Mouse (Mus musculus) lung, embryonic 16.5 days (tissue): ENCODE measurements around the gene Homez. TPM values are rescaled to one million over a fixed set of nuclear protein-coding genes. Genes with fewer than 3 reads are reported as not detected.

Experiments
- ATAC-seq: fragments of 200-750 bp; cut with Nextera tagmentation; 2 replicates; pipeline ENCODE4 v1.8.0; 2017; ENCODE audit warnings: low read depth, mild to moderate bottlenecking, moderate library complexity
- H3K27ac ChIP-seq: fragments of 300-500 bp; sonication (generic); 2 replicates; pipeline ENCODE4 v1.5.1; 2014; ENCODE audit warnings: mild to moderate bottlenecking, control low read depth, low read length
- H3K27me3 ChIP-seq: fragments of 300-500 bp; sonication (generic); 2 replicates; pipeline ENCODE4 v1.6.1; 2014; ENCODE audit warnings: low read depth, low read length, mixed read lengths; ENCODE audit not compliant: control insufficient read depth, insufficient read depth
- H3K36me3 ChIP-seq: fragments of 300-500 bp; sonication (generic); 2 replicates; pipeline ENCODE4 v1.6.1; 2014; ENCODE audit warnings: low read length; ENCODE audit not compliant: control insufficient read depth, insufficient read depth
- H3K4me1 ChIP-seq: fragments of 300-500 bp; sonication (generic); replicated peaks from 2 replicates; pipeline ENCODE4 v1.6.1; 2014; ENCODE audit warnings: low read length, mixed read lengths; ENCODE audit not compliant: control insufficient read depth, insufficient read depth
- H3K4me2 ChIP-seq: fragments of 300-500 bp; sonication (generic); 2 replicates; pipeline ENCODE4 v1.6.1; 2014; ENCODE audit warnings: low read depth, low read length, control low read depth
- H3K4me3 ChIP-seq: fragments of 300-500 bp; sonication (generic); 2 replicates; pipeline ENCODE4 v1.5.1; 2014; ENCODE audit warnings: mild to moderate bottlenecking, low read length, control low read depth
- H3K9ac ChIP-seq: fragments of 300-500 bp; sonication (generic); 2 replicates; pipeline ENCODE4 v1.6.1; 2014; ENCODE audit warnings: low read length, control low read depth
- H3K9me3 ChIP-seq: fragments of 300-500 bp; sonication (generic); 2 replicates; pipeline ENCODE4 v1.6.1; 2016; ENCODE audit warnings: low read length; ENCODE audit not compliant: control insufficient read depth
- WGBS: fragments of 180-500 bp; shearing (Covaris S2); extraction: QIAGEN DNeasy Blood & Tissue Kit; methylation state at CpG from one replicate; pipeline ENCODE4 v1.1.7; 2014; 5-methylcytosine and 5-hydroxymethylcytosine counted together
- polyA plus RNA-seq: library from polyadenylated mRNA; unstranded; fragments of >200 nt; fragmentation: Nextera tagmentation; extraction: Ambion mirVana; gene quantifications from 2 replicates; pipeline ENCODE4 v1.2.1, GENCODE M21; 2015

Gene Homez
- polyA plus RNA-seq = 10.2 and 13.2 TPM in 2 replicates

DNA sequence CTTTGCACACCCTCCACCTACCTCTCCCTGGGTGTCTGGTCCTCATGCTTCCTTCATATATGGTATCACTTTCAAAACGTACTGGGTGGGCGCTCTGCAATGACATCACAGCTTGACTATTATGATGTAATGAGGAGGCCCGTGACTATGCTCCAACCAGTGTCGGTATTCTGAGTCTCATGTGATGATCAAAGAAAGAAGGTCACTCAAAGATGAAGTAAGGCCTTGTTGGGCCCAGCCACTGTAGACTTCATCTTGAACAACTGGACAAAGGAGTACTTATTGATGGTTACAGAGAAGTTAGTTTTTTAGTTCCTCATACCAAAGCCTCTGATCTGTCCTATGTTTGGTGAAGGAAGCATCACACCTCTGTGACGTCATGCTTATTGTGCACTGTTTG lies at the start of gene Homez:
Gene Homez, minus strand, starts transcription at position 101 of the 400 bp plus-strand sequence.
- no peaks in the 10 kb centered on the region for H3K27me3 ChIP-seq
- 89% methylated on average over 5 of the region's 5 CpGs for WGBS
- no peak within 1 kb of the TSS for H3K27ac ChIP-seq
- H3K9ac ChIP-seq = no peak within 1 kb of the TSS
- no peak within 1 kb of the TSS for H3K4me3 ChIP-seq
- H3K4me2 ChIP-seq = no peak within 1 kb of the TSS
- H3K36me3 ChIP-seq = no peaks in the 10 kb centered on the region
- peaks cover 4% of the 10 kb centered on the region; the same call in 1 of the 2 replicates for H3K4me1 ChIP-seq
- no peak for ATAC-seq
- H3K9me3 ChIP-seq = no peaks in the 10 kb centered on the region; the same call in 1 of the 2 replicates

DNA sequence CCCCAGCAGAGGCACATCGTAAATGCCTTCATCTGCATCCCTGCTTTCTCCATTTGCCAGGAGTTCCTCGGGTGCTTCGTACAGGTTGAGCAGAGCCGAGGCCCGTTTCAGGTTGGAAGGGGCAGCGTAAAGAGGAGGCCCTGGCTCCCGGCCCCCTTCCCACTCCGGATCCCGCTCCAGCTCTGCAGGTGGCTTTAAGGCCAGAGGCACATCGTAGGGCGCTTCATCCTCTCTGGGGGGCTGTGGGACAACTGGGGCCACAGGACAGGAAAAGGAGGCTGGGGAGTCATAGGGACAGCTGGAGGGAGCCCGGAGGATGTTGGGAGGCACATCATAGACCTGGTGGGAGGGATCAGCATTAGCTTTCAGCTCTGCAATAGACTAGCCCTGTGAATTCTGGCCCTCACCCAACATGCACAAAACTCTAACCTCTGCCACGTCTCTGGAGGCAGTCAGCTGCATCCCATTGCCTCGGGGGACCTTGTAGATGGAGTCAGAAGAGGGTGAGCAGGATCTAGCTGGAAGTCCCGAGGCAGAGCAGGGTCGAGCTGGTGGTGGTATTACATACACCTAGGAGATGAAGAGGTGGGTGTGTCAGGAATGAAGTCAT lies 49.4 kb upstream of the Homez start:
- Histone ChIP-seq H3K27ac (no peak overlapping the region), H3K36me3 (peaks cover 22% of the 10 kb centered on the region), H3K4me2 (no peak overlapping the region), H3K4me3 (no peak overlapping the region), H3K27me3 (no peaks in the 10 kb centered on the region), H3K9me3 (0 out of 2 replicates have a peak, but pooled peaks cover 4% of the 10 kb centered on the region), H3K4me1 (peaks cover 12% of the 10 kb centered on the region), H3K9ac (no peak overlapping the region)
- 87% methylated on average over 16 of the region's 16 CpGs for WGBS
- ATAC-seq = no peak

DNA sequence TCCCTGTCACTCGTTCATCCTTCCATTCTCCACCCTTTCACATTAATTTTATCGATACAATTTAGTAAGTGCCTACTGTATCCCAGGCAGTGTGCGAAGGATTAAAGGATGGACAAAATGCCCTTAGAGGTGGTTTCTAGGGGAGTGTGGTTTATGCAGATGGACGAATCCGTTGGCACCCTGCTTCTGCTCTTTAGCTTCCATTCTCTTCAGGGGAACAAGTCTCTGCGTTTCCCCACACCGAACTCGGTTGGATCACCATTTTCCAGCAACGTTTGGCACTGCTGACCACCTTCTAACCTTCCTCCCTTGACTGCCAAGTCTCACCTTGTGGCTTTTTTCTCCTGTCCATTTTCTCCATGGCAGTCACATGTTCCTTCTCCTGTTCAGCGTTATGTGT lies 42.6 kb upstream of the Homez start:
- Histone ChIP-seq H3K9ac (peak overlapping the region; percentile 91), H3K27me3 (no peaks in the 10 kb centered on the region), H3K36me3 (peaks cover 2% of the 10 kb centered on the region; the same call in 1 of the 2 replicates), H3K4me3 (peak overlapping the region; percentile 83), H3K27ac (peak overlapping the region; percentile 68; the same call in 1 of the 2 replicates), H3K4me1 (peaks cover 4% of the 10 kb centered on the region; the same call in 1 of the 2 replicates), H3K4me2 (peak overlapping the region; percentile 99), H3K9me3 (no peaks in the 10 kb centered on the region)
- 17% methylated on average over 10 of the region's 10 CpGs for WGBS
- no peak for ATAC-seq

DNA sequence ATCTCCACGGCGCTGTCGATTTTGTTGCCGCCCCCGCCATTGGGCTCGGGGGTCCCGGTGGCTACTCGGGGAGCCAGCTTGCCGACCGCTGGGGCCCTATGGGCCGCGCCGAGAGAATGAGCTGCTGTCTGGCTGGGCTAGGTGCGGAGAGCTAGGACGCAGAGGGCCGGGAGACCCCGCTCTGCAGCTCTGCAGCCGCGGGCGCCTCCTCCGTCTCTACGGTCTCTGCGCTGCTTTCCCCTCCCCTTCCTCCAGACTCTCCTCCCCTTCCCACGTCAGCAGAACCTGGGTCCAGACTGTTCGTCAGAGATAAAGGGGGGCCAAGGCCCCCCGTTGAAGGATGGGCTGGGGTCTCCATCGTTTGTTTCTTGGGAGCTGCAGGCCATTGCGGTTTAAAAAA lies 42.1 kb upstream of the Homez start, which contains the start of gene Slc22a17:
Gene Slc22a17, minus strand, starts transcription at position 247 of the 400 bp plus-strand sequence.
- Histone ChIP-seq H3K27ac (peak within 1 kb of the TSS; percentile 68), H3K4me2 (peak within 1 kb of the TSS; percentile 99), H3K4me3 (peak within 1 kb of the TSS; percentile 83), H3K36me3 (peaks cover 2% of the 10 kb centered on the region; the same call in 1 of the 2 replicates), H3K9ac (peak within 1 kb of the TSS; percentile 91), H3K9me3 (no peaks in the 10 kb centered on the region), H3K4me1 (peaks cover 4% of the 10 kb centered on the region; the same call in 1 of the 2 replicates), H3K27me3 (no peaks in the 10 kb centered on the region)
- ATAC-seq = peak; percentile 94
- WGBS = under 1% methylated on average over 28 of the region's 28 CpGs

DNA sequence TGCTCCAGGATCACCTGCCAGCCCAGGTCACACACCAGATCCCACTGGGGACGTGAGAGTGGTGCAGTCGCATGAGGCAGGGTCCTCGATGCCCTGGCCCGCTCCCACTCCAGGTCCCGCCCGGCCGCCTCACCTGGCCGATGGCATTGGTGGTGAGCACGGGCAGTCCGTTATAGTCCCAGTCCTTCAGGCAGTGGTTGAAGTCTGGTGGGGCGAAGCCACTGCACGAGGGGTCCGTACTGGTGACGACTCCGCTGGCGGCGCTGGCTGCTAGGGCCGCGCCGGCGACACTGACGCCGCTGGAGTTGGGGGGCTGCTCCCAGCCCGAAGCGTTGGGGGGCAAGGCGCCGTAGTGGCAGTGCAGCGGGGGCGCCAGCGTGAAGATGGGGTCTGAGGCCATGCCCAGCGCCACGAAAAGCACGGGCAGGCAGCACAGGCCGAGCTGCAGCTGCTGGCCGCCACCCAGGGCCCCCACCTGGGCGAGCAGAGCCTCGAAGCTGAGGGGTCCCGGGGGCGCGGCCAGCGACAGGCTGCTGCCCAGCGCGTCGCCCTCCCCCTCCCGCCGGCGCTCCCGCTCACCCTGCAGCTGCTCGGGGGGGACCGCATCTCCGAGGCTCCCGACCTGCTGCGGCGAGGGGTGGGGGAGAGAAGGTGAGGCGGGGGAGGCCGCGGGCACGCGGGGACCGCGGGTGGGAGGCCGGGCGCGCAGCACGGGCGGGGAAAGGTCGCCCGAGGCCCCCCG lies 41.5 kb upstream of the Homez start:
- Histone ChIP-seq H3K9me3 (no peaks in the 10 kb centered on the region), H3K4me3 (peak overlapping the region; percentile 83), H3K4me1 (peaks cover 4% of the 10 kb centered on the region; the same call in 1 of the 2 replicates), H3K27me3 (no peaks in the 10 kb centered on the region), H3K9ac (peak overlapping the region; percentile 91), H3K4me2 (peak overlapping the region; percentile 99), H3K36me3 (peaks cover 3% of the 10 kb centered on the region; the same call in 1 of the 2 replicates), H3K27ac (peak overlapping the region; percentile 68)
- 1% methylated on average over 60 of the region's 69 CpGs for WGBS
- peak; percentile 63 for ATAC-seq

DNA sequence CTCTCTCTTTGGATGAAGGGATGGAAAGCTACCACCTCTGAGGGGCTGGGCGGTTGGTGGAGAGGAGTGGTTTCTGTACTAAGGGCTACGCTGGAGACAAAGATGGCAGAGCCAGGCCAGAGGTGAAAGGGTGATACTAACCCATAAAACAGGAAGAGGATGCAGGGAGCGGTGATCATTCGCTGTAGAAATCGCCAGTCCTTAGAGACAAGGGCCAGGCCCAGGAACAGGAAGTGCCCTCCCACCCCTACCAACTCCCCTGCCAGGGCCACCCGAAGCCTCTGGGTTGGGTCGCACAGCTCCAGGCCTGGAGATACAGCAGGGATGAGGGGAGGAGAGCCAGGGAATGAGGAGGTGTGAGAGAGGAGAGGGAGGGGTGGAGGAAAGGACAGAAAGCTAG lies 37.9 kb upstream of the Homez start:
- no peak for ATAC-seq
- Histone ChIP-seq H3K27me3 (no peaks in the 10 kb centered on the region), H3K9me3 (no peaks in the 10 kb centered on the region), H3K9ac (no peak overlapping the region), H3K36me3 (peaks cover 4% of the 10 kb centered on the region; the same call in 1 of the 2 replicates), H3K4me1 (peaks cover 4% of the 10 kb centered on the region; the same call in 1 of the 2 replicates), H3K4me2 (no peak overlapping the region), H3K4me3 (no peak overlapping the region), H3K27ac (no peak overlapping the region)
- 74% methylated on average over 7 of the region's 7 CpGs for WGBS

DNA sequence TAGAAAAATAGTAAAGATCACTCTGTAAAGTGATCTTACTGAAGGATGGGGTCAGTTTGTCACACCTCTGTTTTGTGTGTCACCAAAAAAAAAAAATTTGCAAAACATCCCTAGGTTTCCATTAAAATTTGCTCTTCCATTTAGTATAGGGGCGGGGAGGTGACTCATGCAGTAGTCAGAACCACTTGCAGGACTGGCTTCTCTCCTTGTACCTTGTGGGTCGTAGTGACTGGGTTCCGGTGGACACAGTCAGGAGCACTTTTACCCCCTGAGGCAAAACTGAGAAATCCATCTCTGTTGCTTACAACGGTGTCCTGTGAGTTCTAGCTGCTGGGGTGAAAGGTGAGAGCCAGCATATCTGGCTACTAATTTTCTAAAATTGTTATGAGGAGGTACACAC lies 32.9 kb upstream of the Homez start:
- Histone ChIP-seq H3K9me3 (no peaks in the 10 kb centered on the region), H3K36me3 (peaks cover 6% of the 10 kb centered on the region), H3K27ac (no peak overlapping the region), H3K4me1 (no peaks in the 10 kb centered on the region), H3K9ac (no peak overlapping the region), H3K4me3 (no peak overlapping the region), H3K27me3 (no peaks in the 10 kb centered on the region), H3K4me2 (no peak overlapping the region)
- no peak for ATAC-seq
- 88% methylated on average over 4 of the region's 4 CpGs for WGBS

DNA sequence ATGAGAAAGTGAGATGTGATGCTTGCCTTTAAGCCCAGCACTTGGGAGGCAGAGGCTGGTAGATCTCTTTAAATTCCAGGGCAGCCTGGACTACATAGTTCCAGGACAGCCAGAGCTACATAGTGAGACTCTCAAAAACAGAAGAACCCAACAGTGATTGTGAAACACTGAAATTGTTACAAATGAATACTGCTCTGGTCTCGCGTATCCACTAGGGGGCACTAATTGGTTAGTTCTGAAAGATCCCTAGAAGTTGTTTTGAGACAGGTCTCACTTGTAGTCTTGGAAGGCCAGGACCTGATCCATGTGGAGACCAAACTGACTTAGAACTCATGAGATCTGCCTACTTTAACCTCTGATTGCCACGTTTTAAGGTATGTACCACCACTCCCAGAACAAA lies 29.6 kb upstream of the Homez start:
- peaks cover 4% of the 10 kb centered on the region; the same call in 1 of the 2 replicates for H3K4me1 ChIP-seq
- H3K27me3 ChIP-seq = no peaks in the 10 kb centered on the region
- no peak overlapping the region for H3K9ac ChIP-seq
- H3K4me2 ChIP-seq = no peak overlapping the region
- H3K9me3 ChIP-seq = no peaks in the 10 kb centered on the region
- peaks cover 27% of the 10 kb centered on the region for H3K36me3 ChIP-seq
- peak; percentile 79 for ATAC-seq
- no peak overlapping the region for H3K4me3 ChIP-seq
- WGBS = 0% methylated on average over 3 of the region's 3 CpGs
- no peak overlapping the region for H3K27ac ChIP-seq

DNA sequence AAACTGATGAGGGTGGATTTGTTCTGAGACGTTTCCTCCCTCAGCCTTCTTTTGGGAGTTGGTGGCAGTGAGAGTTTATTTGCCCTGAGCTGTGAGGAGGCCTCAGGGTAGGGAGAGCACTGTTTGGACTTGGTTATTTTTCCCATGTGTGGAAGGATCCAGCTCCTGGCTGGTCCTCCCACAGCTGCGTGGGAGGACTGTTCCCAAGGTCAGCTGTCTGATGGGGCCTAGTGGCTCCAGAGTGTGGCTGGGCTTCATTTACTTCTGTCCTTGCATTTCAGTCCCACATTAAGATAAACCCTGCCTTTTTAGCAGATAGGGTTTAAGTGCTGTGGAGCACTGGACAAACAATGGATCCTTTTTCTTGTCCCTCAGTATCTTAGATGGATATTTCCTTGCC lies 26.7 kb upstream of the Homez start:
- H3K4me1 ChIP-seq = peaks cover 9% of the 10 kb centered on the region; the same call in 1 of the 2 replicates
- no peak overlapping the region for H3K4me2 ChIP-seq
- no peaks in the 10 kb centered on the region for H3K9me3 ChIP-seq
- H3K4me3 ChIP-seq = no peak overlapping the region
- 56% methylated on average over 2 of the region's 2 CpGs for WGBS
- H3K27me3 ChIP-seq = no peaks in the 10 kb centered on the region
- no peak overlapping the region for H3K9ac ChIP-seq
- peaks cover 27% of the 10 kb centered on the region for H3K36me3 ChIP-seq
- H3K27ac ChIP-seq = no peak overlapping the region
- no peak for ATAC-seq
